ENCODE assay signal across 19 mouse cellular contexts in genomic region chr10:92329661-92330060, GRCm38 (mm10).
DNase-seq lines count a peak whose midpoint lies in the region; ATAC-seq and TF ChIP-seq lines count a peak whose summit lies in the region.
"Had no signal": no experiment of that assay in that cellular context is flagged by ENCODE, and none has a peak within 500 bp of the region (broad histone marks: within the 10 kb centered on the region; RNA-seq: fewer than 3 reads in every experiment).

No protein-coding gene starts in this region.

- DNase-seq in forebrain, embryonic 10.5 days (ENCODE audit: extremely low spot score, low spot score): no peak
- DNase-seq in forebrain, postnatal 0 days: no peak
- no peak for DNase-seq in gastrocnemius, postnatal 10 days
- DNase-seq in heart, adult 8-10 months (ENCODE audit: low spot score): no peak
- DNase-seq: adrenal gland, adult 8-10 months; adrenal gland, postnatal 14 days; adrenal gland, postnatal 36 days; cerebellum, adult 11-12 months; cerebellum, adult 2 months; cerebellum, adult 9-10 months; cerebellum, postnatal 10 days; cerebellum, postnatal 25 days had no signal

- no peak for ATAC-seq in forebrain, embryonic 15.5 days (replicated peaks)
- ATAC-seq in forebrain, embryonic 12.5 days (ENCODE audit: low FRiP score): no peak
- ATAC-seq in forebrain, postnatal 0 days: no peak
- no peak for ATAC-seq in forebrain, embryonic 13.5 days
- ATAC-seq: activated CD4-positive, CD25-positive, alpha-beta regulatory T cell, adult 4 months; Patski had no signal

- 90% methylated on average over 1 of the region's 1 CpGs for WGBS in forebrain, embryonic 10.5 days
- WGBS in forebrain, embryonic 15.5 days: 81% methylated on average over 1 of the region's 1 CpGs
- 68% methylated on average over 1 of the region's 1 CpGs for WGBS in forebrain, embryonic 12.5 days
- WGBS in forebrain, postnatal 0 days: 54% methylated on average over 1 of the region's 1 CpGs
- 65% methylated on average over 1 of the region's 1 CpGs for WGBS in forebrain, embryonic 13.5 days

- H3K9me3 ChIP-seq in forebrain, embryonic 10.5 days: no peaks in the 10 kb centered on the region
- no peaks in the 10 kb centered on the region for H3K9me3 ChIP-seq in forebrain, embryonic 15.5 days
- H3K9me3 ChIP-seq in forebrain, embryonic 12.5 days: no peaks in the 10 kb centered on the region
- no peaks in the 10 kb centered on the region for H3K9me3 ChIP-seq in forebrain, postnatal 0 days (ENCODE audit: low read length)
- H3K9me3 ChIP-seq in forebrain, embryonic 13.5 days (replicated peaks): no peaks in the 10 kb centered on the region
- H3K9me3 ChIP-seq: embryonic facial prominence, embryonic 10.5 days; embryonic facial prominence, embryonic 12.5 days had no signal

- no peak overlapping the region for H3K9ac ChIP-seq in forebrain, embryonic 15.5 days (replicated peaks)
- no peak overlapping the region for H3K9ac ChIP-seq in forebrain, embryonic 12.5 days
- H3K9ac ChIP-seq in forebrain, postnatal 0 days: no peak overlapping the region
- no peak overlapping the region for H3K9ac ChIP-seq in forebrain, embryonic 13.5 days
- H3K9ac ChIP-seq: embryonic facial prominence, embryonic 12.5 days had no signal

- no peak overlapping the region for H3K4me2 ChIP-seq in forebrain, embryonic 15.5 days (replicated peaks)
- H3K4me2 ChIP-seq in forebrain, embryonic 12.5 days: no peak overlapping the region
- no peak overlapping the region for H3K4me2 ChIP-seq in forebrain, postnatal 0 days (ENCODE audit: low read depth)
- H3K4me2 ChIP-seq in forebrain, embryonic 13.5 days: no peak overlapping the region
- H3K4me2 ChIP-seq: embryonic facial prominence, embryonic 12.5 days had no signal

- H3K27ac ChIP-seq in forebrain, embryonic 10.5 days: peak overlapping the region; percentile 72
- H3K27ac ChIP-seq in forebrain, embryonic 15.5 days (replicated peaks): no peak overlapping the region
- peak overlapping the region; percentile 56; the same call in 1 of the 2 replicates for H3K27ac ChIP-seq in forebrain, embryonic 12.5 days
- no peak overlapping the region for H3K27ac ChIP-seq in forebrain, postnatal 0 days (ENCODE audit: low read depth, low read length)
- peak overlapping the region; percentile 2; the same call in 1 of the 2 replicates for H3K27ac ChIP-seq in forebrain, embryonic 13.5 days
- H3K27ac ChIP-seq: embryonic facial prominence, embryonic 10.5 days; embryonic facial prominence, embryonic 12.5 days had no signal

- no peaks in the 10 kb centered on the region for H3K27me3 ChIP-seq in forebrain, embryonic 10.5 days (ENCODE audit: poor library complexity, severe bottlenecking)
- H3K27me3 ChIP-seq in forebrain, embryonic 15.5 days: no peaks in the 10 kb centered on the region
- 0 out of 2 replicates have a peak, but pooled peaks cover 2% of the 10 kb centered on the region for H3K27me3 ChIP-seq in forebrain, embryonic 12.5 days
- no peaks in the 10 kb centered on the region for H3K27me3 ChIP-seq in forebrain, postnatal 0 days (ENCODE audit: insufficient read depth, low read length)
- no peaks in the 10 kb centered on the region for H3K27me3 ChIP-seq in forebrain, embryonic 13.5 days
- H3K27me3 ChIP-seq: embryonic facial prominence, embryonic 12.5 days; Patski had no signal

- no peak for TF ChIP-seq CTCF in forebrain, postnatal 0 days (IDR thresholded peaks at IDR 0.05; ENCODE audit: low read depth)

- peaks cover 50% of the 10 kb centered on the region for H3K4me1 ChIP-seq in forebrain, embryonic 10.5 days
- peaks cover 23% of the 10 kb centered on the region for H3K4me1 ChIP-seq in forebrain, embryonic 15.5 days
- peaks cover 25% of the 10 kb centered on the region for H3K4me1 ChIP-seq in forebrain, embryonic 12.5 days
- H3K4me1 ChIP-seq in forebrain, postnatal 0 days (ENCODE audit: insufficient read depth): peaks cover 2% of the 10 kb centered on the region; the same call in 1 of the 2 replicates
- H3K4me1 ChIP-seq in forebrain, embryonic 13.5 days: peaks cover 48% of the 10 kb centered on the region

- H3K4me3 ChIP-seq in forebrain, embryonic 10.5 days: no peak overlapping the region
- no peak overlapping the region for H3K4me3 ChIP-seq in forebrain, embryonic 15.5 days
- H3K4me3 ChIP-seq in forebrain, embryonic 12.5 days (replicated peaks): no peak overlapping the region
- no peak overlapping the region for H3K4me3 ChIP-seq in forebrain, postnatal 0 days (ENCODE audit: low read depth, low read length)
- no peak overlapping the region for H3K4me3 ChIP-seq in forebrain, embryonic 13.5 days
- H3K4me3 ChIP-seq: embryonic facial prominence, embryonic 10.5 days; embryonic facial prominence, embryonic 12.5 days had no signal

- H3K36me3 ChIP-seq in forebrain, embryonic 10.5 days (replicated peaks): no peaks in the 10 kb centered on the region
- no peaks in the 10 kb centered on the region for H3K36me3 ChIP-seq in forebrain, embryonic 15.5 days
- no peaks in the 10 kb centered on the region for H3K36me3 ChIP-seq in forebrain, embryonic 12.5 days (replicated peaks)
- H3K36me3 ChIP-seq in forebrain, postnatal 0 days (ENCODE audit: insufficient read depth): no peaks in the 10 kb centered on the region
- no peaks in the 10 kb centered on the region for H3K36me3 ChIP-seq in forebrain, embryonic 13.5 days (ENCODE audit: poor library complexity, severe bottlenecking)
- H3K36me3 ChIP-seq: embryonic facial prominence, embryonic 10.5 days; embryonic facial prominence, embryonic 12.5 days had no signal

Comparison
In these comparisons a context has a peak if more than half of its experiments do, and no peak if none do; other contexts are left out.
1. H3K27ac ChIP-seq: peak in forebrain, embryonic 10.5 days (single experiment), forebrain, embryonic 12.5 days (single experiment) and forebrain, embryonic 13.5 days (single experiment); none in forebrain, embryonic 15.5 days (single experiment) and forebrain, postnatal 0 days (single experiment).